Mouse (Mus musculus): ENCODE data around the gene Mpp5.

Gene Mpp5

GRCm38 (mm10) chr12:78748557-78749377 is at the start of gene Mpp5:
Mpp5 (plus strand) TSS chr12:78748907.
- in situ Hi-C loops (cut with MboI, MseI): no loop called here

GRCm38 (mm10) chr12:78717783-78718182 is 30.9 kb upstream of the Mpp5 start:
- in situ Hi-C loops (cut with MboI, MseI): no loop called here

- in situ Hi-C loops (cut with MboI, MseI): loop anchor here (5.0 kb wide), 1 partner anchor 50 kb away; no protein-coding TSS in a partner anchor
Measured at GRCm38 (mm10) chr12:78727723-78728122, 21.0 kb upstream of the Mpp5 start.

GRCm38 (mm10) chr12:78739633-78740032 is 9.1 kb upstream of the Mpp5 start:
- in situ Hi-C loops (cut with MboI, MseI): no loop called here

- in situ Hi-C loops (cut with MboI, MseI): no loop called here
Measured at GRCm38 (mm10) chr12:78740289-78740688, 8.4 kb upstream of the Mpp5 start.

- in situ Hi-C loops (cut with MboI, MseI): no loop called here
Measured at GRCm38 (mm10) chr12:78746226-78746625, 2.5 kb upstream of the Mpp5 start.

- in situ Hi-C loops (cut with MboI, MseI): no loop called here
Measured at GRCm38 (mm10) chr12:78747406-78747805, 1.3 kb upstream of the Mpp5 start.

GRCm38 (mm10) chr12:78748113-78748512 is 594 bp upstream of the Mpp5 start:
- in situ Hi-C loops (cut with MboI, MseI): no loop called here

- in situ Hi-C loops (cut with MboI, MseI): no loop called here
Measured at GRCm38 (mm10) chr12:78749378-78749801, 683 bp downstream of the Mpp5 start.

- in situ Hi-C loops (cut with MboI, MseI): no loop called here
Measured at GRCm38 (mm10) chr12:78761979-78762378, 13.3 kb downstream of the Mpp5 start.

GRCm38 (mm10) chr12:78769031-78769713 is 20.5 kb downstream of the Mpp5 start:
- in situ Hi-C loops (cut with MboI, MseI): loop anchor here (5.0 kb wide), 1 partner anchor 88 kb away; no protein-coding TSS in a partner anchor

- in situ Hi-C loops (cut with MboI, MseI): no loop called here
Measured at GRCm38 (mm10) chr12:78773211-78773610, 24.5 kb downstream of the Mpp5 start.

GRCm38 (mm10) chr12:78777916-78778315 is 29.2 kb downstream of the Mpp5 start:
- in situ Hi-C loops (cut with MboI, MseI): no loop called here

- in situ Hi-C loops (cut with MboI, MseI): no loop called here
Measured at GRCm38 (mm10) chr12:78778423-78779067, 29.8 kb downstream of the Mpp5 start.

- in situ Hi-C loops (cut with MboI, MseI): no loop called here
Measured at GRCm38 (mm10) chr12:78788266-78788873, 39.7 kb downstream of the Mpp5 start.

- in situ Hi-C loops (cut with MboI, MseI): no loop called here
Measured at GRCm38 (mm10) chr12:78790791-78791190, 42.1 kb downstream of the Mpp5 start.

GRCm38 (mm10) chr12:78794236-78794635 is 45.5 kb downstream of the Mpp5 start:
- in situ Hi-C loops (cut with MboI, MseI): no loop called here

GRCm38 (mm10) chr12:78800036-78800435 is 51.3 kb downstream of the Mpp5 start:
- in situ Hi-C loops (cut with MboI, MseI): no loop called here

- in situ Hi-C loops (cut with MboI, MseI): no loop called here
Measured at GRCm38 (mm10) chr12:78801836-78802235, 53.1 kb downstream of the Mpp5 start.

- in situ Hi-C loops (cut with MboI, MseI): no loop called here
Measured at GRCm38 (mm10) chr12:78814437-78814836, 65.7 kb downstream of the Mpp5 start.

GRCm38 (mm10) chr12:78834496-78834895 is 85.8 kb downstream of the Mpp5 start:
- in situ Hi-C loops (cut with MboI, MseI): no loop called here

- in situ Hi-C loops (cut with MboI, MseI): no loop called here
Measured at GRCm38 (mm10) chr12:78839906-78840305, 91.2 kb downstream of the Mpp5 start.

Measured in regulatory T cell (primary cell).